Comparison of ENCODE assay signal across 7 mouse cellular contexts in genomic region chr2:68011336-68011735, GRCm38 (mm10).
"Had no signal": no experiment of that assay in that cellular context is flagged by ENCODE, and none has a peak within 500 bp of the region (broad histone marks: within the 10 kb centered on the region; RNA-seq: fewer than 3 reads in every experiment).

No protein-coding gene starts in this region.

- DNase-seq: lung, adult 2 months; lung, postnatal 14 days; lung, postnatal 36 days; right cerebral cortex, postnatal 14 days; thymus, adult 2 months; thymus, postnatal 25 days; thymus, postnatal 4 days had no signal
